Mouse (Mus musculus) T-cell, adult 2 months (primary cell): ENCODE measurements around the gene Dpep2nb.
"Not testable (repeated sequence)": the region's sequence is repeated elsewhere in the genome, so short reads cannot be mapped to it uniquely, and the experiment has no call there.

Experiments used
- DNase-seq: peaks from one replicate; pipeline ENCODE4 v3.0.0; 2022; ENCODE audit warnings: low spot score

Dpep2nb gene

GRCm38 (mm10) chr8:106005875-106006274 lies at the start of gene Dpep2nb:
Gene Dpep2nb, minus strand, starts transcription at chr8:106005975.
- DNase-seq: no peak

- DNase-seq: no peak
These were observed 49.3 kb upstream of the Dpep2nb start for GRCm38 (mm10) chr8:106055038-106055437.

GRCm38 (mm10) chr8:106054190-106054811 lies 48.5 kb upstream of the Dpep2nb start:
- peak; percentile 95 for DNase-seq

GRCm38 (mm10) chr8:106052510-106053089 lies 46.8 kb upstream of the Dpep2nb start:
- DNase-seq: peak; percentile 81

GRCm38 (mm10) chr8:106051068-106051467 lies 45.3 kb upstream of the Dpep2nb start:
- DNase-seq: no peak

- DNase-seq: no peak
These were observed 44.1 kb upstream of the Dpep2nb start for GRCm38 (mm10) chr8:106049840-106050239.

GRCm38 (mm10) chr8:106047854-106048630 lies 42.3 kb upstream of the Dpep2nb start:
- no peak for DNase-seq

GRCm38 (mm10) chr8:106046872-106047559 lies 41.2 kb upstream of the Dpep2nb start:
- no peak for DNase-seq

- DNase-seq: no peak
These were observed 38.4 kb upstream of the Dpep2nb start for GRCm38 (mm10) chr8:106044151-106044550.

GRCm38 (mm10) chr8:106043055-106043454 lies 37.3 kb upstream of the Dpep2nb start:
- DNase-seq: no peak

- DNase-seq: no peak
These were observed 34.4 kb upstream of the Dpep2nb start for GRCm38 (mm10) chr8:106040218-106040617.

GRCm38 (mm10) chr8:106039605-106040004 lies 33.8 kb upstream of the Dpep2nb start:
- no peak for DNase-seq

- DNase-seq: no peak
These were observed 32.9 kb upstream of the Dpep2nb start for GRCm38 (mm10) chr8:106038721-106039120.

- peak; percentile 79 for DNase-seq
These were observed 16.7 kb upstream of the Dpep2nb start for GRCm38 (mm10) chr8:106022483-106022882.

- no peak for DNase-seq
These were observed 12.3 kb upstream of the Dpep2nb start for GRCm38 (mm10) chr8:106018039-106018438.

GRCm38 (mm10) chr8:106017130-106017529 lies 11.4 kb upstream of the Dpep2nb start:
- DNase-seq: peak; percentile 55

- DNase-seq: no peak
These were observed 10.5 kb upstream of the Dpep2nb start for GRCm38 (mm10) chr8:106016284-106016683.

- not testable (repeated sequence) for DNase-seq
These were observed 6.4 kb upstream of the Dpep2nb start for GRCm38 (mm10) chr8:106012203-106012602.

- no peak for DNase-seq
These were observed 5.8 kb upstream of the Dpep2nb start, which contains the start of gene Ddx28 for GRCm38 (mm10) chr8:106011643-106011986. Gene Ddx28, minus strand, starts transcription at chr8:106011882.

- DNase-seq: peak; percentile 88
These were observed 5.2 kb upstream of the Dpep2nb start for GRCm38 (mm10) chr8:106010748-106011642.

GRCm38 (mm10) chr8:106007891-106008290 lies 2.1 kb upstream of the Dpep2nb start:
- not testable (repeated sequence) for DNase-seq
